Mouse (Mus musculus): Measurements from ENCODE around the gene Dgki.

DNA sequence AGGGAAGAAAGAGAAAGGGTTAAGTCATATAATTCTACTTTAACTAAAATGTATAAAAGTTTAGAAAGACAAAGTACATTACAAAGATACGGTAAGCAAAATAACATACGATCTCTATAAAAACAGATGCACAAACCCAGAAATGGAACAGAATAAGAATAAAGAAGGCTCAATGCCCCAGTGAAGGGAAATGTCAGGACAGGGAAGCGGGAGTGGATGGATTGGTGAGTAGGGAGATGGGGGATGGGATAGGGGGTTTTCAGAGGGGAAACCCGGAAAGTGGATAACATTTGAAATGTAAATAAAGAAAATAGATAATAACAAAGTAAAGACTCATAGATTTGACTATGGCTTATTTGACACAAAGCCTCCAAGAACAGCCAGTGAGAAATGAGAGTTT lies 400.1 kb downstream of the Dgki start:
- TF ChIP-seq CTCF (IDR thresholded peaks at IDR 0.05; ENCODE audit: low read depth) (no peak), EP300 (IDR thresholded peaks at IDR 0.05; ENCODE audit: low read depth) (no peak)

Measured in liver, embryonic 14.5 days (tissue).